Mouse (Mus musculus): Measurements from ENCODE around the gene Dnah6.

DNA sequence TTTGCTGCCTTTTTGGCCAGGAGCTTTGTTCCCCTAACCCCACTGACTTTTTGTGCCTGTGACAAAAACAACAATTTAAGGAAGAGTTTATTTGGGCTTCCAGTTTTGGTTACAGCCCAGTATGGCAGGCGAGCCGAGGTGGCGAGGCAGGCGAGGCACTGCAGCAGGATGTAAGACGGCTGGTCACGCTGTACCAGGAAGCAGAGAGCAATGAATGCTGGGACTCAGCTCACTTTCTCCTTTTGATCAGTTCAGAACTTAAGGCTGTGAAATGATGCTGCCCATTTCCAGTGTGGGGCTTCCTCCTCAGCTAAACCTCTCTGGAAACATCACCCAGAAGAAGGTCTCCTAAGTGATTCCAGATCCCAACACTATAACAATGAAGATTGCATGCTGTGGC is 239.6 kb downstream of the Dnah6 start:
- no peak for TF ChIP-seq POLR2A (IDR thresholded peaks at IDR 0.05; ENCODE audit: low read depth, low read length)
- no peak for TF ChIP-seq CTCF (IDR thresholded peaks at IDR 0.05; ENCODE audit: borderline replicate concordance, insufficient read depth, low read length)

Measured in embryonic fibroblast, embryonic 13.5 days (primary cell).